Mouse (Mus musculus): ENCODE measurements around the gene Lgals9. TPM values are rescaled to one million over a fixed set of nuclear protein-coding genes. Genes with fewer than 3 reads are reported as not detected.

Lgals9 gene
- total and polyA plus RNA-seq, 3 experiments: 160 to 287 (median 228) TPM

- DNase-seq (ENCODE audit: low read depth, low spot score): no peak
- Histone ChIP-seq H3K79me2 (ENCODE audit: control insufficient read depth, insufficient read depth, low read length, poor library complexity) (no peaks in the 10 kb centered on the region), H3K27me3 (ENCODE audit: control insufficient read depth in 1 of 2, insufficient read depth in 2 of 2, low read length in 2 of 2) (peaks cover 3 to 4% of the 10 kb centered on the region in 2 experiments; a peak in 3 of 4 replicates), H3K36me3 (ENCODE audit: control insufficient read depth in 1 of 2, insufficient read depth in 2 of 2, low read length in 2 of 2) (no peaks in the 10 kb centered on the region), H3K4me1 (ENCODE audit: control insufficient read depth in 1 of 2, insufficient read depth in 2 of 2, low read length in 2 of 2) (no peaks in the 10 kb centered on the region), H3K27ac (ENCODE audit: control insufficient read depth, low read depth, low read length) (no peak within 1 kb of the TSS), H3K9ac (ENCODE audit: control insufficient read depth, low read depth, low read length, poor library complexity, severe bottlenecking) (no peak within 1 kb of the TSS), H3K9me3 (replicated peaks; ENCODE audit: insufficient read depth, low read length) (no peaks in the 10 kb centered on the region), H3K4me3 (ENCODE audit: control insufficient read depth in 1 of 2, insufficient read depth in 1 of 2, low read depth in 2 of 2, low read length in 2 of 2) (no peak within 1 kb of the TSS)
- TF ChIP-seq NELFE (IDR thresholded peaks at IDR 0.05; ENCODE audit: low read depth, low read length) (no peak), CHD1 (IDR thresholded peaks at IDR 0.05; ENCODE audit: low read depth, low read length) (no peak), GABPA (IDR thresholded peaks at IDR 0.05; ENCODE audit: low read depth, low read length) (no peak), POLR2AphosphoS2 (IDR thresholded peaks at IDR 0.05; ENCODE audit: low read length) (no peak), MEF2A (IDR thresholded peaks at IDR 0.05; ENCODE audit: extremely low read depth, insufficient replicate concordance, low read depth, low read length, poor library complexity, severe bottlenecking) (no peak), MAX (IDR thresholded peaks at IDR 0.05; ENCODE audit: low read length) (no peak), MYB (IDR thresholded peaks at IDR 0.05; ENCODE audit: low read depth, low read length) (no peak), ZNF384 (IDR thresholded peaks at IDR 0.05; ENCODE audit: low read depth, low read length) (no peak)
Observed at GRCm38 (mm10) chr11:78920411-78920939, 64.3 kb downstream of the Lgals9 start, which contains the start of gene Nos2. TSS of gene Nos2 (plus strand) at chr11:78920787.

DNA sequence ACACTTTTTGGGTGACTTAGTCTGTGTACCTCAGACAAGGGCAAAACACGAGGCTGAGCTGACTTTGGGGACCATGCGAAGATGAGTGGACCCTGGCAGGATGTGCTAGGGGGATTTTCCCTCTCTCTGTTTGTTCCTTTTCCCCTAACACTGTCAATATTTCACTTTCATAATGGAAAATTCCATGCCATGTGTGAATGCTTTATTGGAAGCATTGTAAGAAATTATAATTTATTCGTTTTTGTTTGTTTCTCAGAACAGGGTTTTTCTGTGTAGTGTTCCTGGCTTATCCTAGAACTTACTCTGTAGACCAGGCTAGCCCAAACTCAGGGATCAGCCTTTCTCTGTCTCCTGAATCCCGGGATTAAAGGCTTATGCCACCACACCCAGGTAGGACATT lies 65.0 kb downstream of the Lgals9 start:
- Histone ChIP-seq H3K4me1 (ENCODE audit: control insufficient read depth in 1 of 2, insufficient read depth in 2 of 2, low read length in 2 of 2) (no peaks in the 10 kb centered on the region), H3K27ac (ENCODE audit: control insufficient read depth, low read depth, low read length) (no peak overlapping the region), H3K27me3 (ENCODE audit: control insufficient read depth in 1 of 2, insufficient read depth in 2 of 2, low read length in 2 of 2) (peaks cover 3 to 4% of the 10 kb centered on the region in 2 experiments; a peak in 3 of 4 replicates), H3K36me3 (ENCODE audit: control insufficient read depth in 1 of 2, insufficient read depth in 2 of 2, low read length in 2 of 2) (no peaks in the 10 kb centered on the region), H3K4me3 (ENCODE audit: control insufficient read depth in 1 of 2, insufficient read depth in 1 of 2, low read depth in 2 of 2, low read length in 2 of 2) (no peak overlapping the region), H3K9ac (ENCODE audit: control insufficient read depth, low read depth, low read length, poor library complexity, severe bottlenecking) (no peak overlapping the region), H3K79me2 (ENCODE audit: control insufficient read depth, insufficient read depth, low read length, poor library complexity) (no peaks in the 10 kb centered on the region), H3K9me3 (replicated peaks; ENCODE audit: insufficient read depth, low read length) (no peaks in the 10 kb centered on the region)
- TF ChIP-seq EP300 (IDR thresholded peaks at IDR 0.05; ENCODE audit: low read depth in 1 of 2, low read length in 2 of 2): no peak
- TF ChIP-seq NRF1 (IDR thresholded peaks at IDR 0.05; ENCODE audit: insufficient read depth, low read depth, low read length, poor library complexity, severe bottlenecking): no peak
- TF ChIP-seq ZKSCAN1 (IDR thresholded peaks at IDR 0.05; ENCODE audit: low read depth, low read length): no peak
- no peak for TF ChIP-seq BHLHE40 (IDR thresholded peaks at IDR 0.05; ENCODE audit: borderline replicate concordance, low read depth, low read length)
- no peak for TF ChIP-seq POLR2A (IDR thresholded peaks at IDR 0.05; ENCODE audit: control insufficient read depth in 1 of 2, insufficient read depth in 1 of 2, low read depth in 1 of 2, low read length in 2 of 2, poor library complexity in 1 of 2)
- TF ChIP-seq ZMIZ1 (IDR thresholded peaks at IDR 0.05; ENCODE audit: low read depth, low read length): no peak
- TF ChIP-seq MYB (IDR thresholded peaks at IDR 0.05; ENCODE audit: low read depth, low read length): no peak
- no peak for TF ChIP-seq TBP (IDR thresholded peaks at IDR 0.05; ENCODE audit: low read depth, low read length)
- TF ChIP-seq POLR2AphosphoS2 (IDR thresholded peaks at IDR 0.05; ENCODE audit: low read length): no peak
- no peak for TF ChIP-seq RCOR1 (IDR thresholded peaks at IDR 0.05; ENCODE audit: low read depth, low read length)
- TF ChIP-seq ZC3H11A (IDR thresholded peaks at IDR 0.05; ENCODE audit: low read depth, low read length): no peak
- TF ChIP-seq TAL1 (IDR thresholded peaks at IDR 0.05; ENCODE audit: low read length): no peak
- no peak for TF ChIP-seq ETS1 (IDR thresholded peaks at IDR 0.05; ENCODE audit: low read depth, low read length)
- TF ChIP-seq TCF12 (IDR thresholded peaks at IDR 0.05; ENCODE audit: low read depth, low read length): no peak
- TF ChIP-seq KAT2A (conservative IDR thresholded peaks at IDR 0.05; ENCODE audit: low read depth, low read length): no peak
- no peak for TF ChIP-seq NELFE (IDR thresholded peaks at IDR 0.05; ENCODE audit: low read depth, low read length)
- no peak for DNase-seq (ENCODE audit: low read depth, low spot score)
